Comparison of ENCODE assay signal across 8 mouse cellular contexts in the genomic region with DNA sequence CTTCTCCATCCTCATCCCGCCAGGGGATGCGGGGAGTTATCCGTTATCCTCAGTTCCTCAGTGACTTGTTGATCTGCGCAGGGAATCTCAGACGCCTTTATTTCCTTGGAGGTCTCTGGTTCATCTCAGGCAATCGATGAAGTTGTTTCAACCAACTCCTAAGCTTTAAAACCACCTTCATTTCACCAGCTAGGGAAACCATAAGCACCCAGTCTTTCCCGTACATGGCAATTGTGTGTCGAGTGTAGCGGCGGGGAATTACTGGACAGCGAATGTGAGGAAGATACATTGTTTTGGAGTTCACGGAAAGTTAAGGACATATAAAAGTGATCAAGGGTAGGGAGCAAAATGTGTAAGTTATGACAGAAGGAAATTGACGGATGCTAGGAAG. TPM values are rescaled to one million over a fixed set of nuclear protein-coding genes. Genes with fewer than 3 reads are reported as not detected.
DNase-seq lines count a peak whose midpoint lies in the region; ATAC-seq lines count a peak whose summit lies in the region.

No protein-coding gene starts in this region.

- H3K4me2 ChIP-seq in heart, embryonic 15.5 days = peak overlapping the region; percentile 91
- H3K4me2 ChIP-seq in forebrain, embryonic 16.5 days (ENCODE audit: low read length) = peak overlapping the region; percentile 95

- no peaks in the 10 kb centered on the region for H3K27me3 ChIP-seq in heart, embryonic 15.5 days
- no peaks in the 10 kb centered on the region for H3K27me3 ChIP-seq in forebrain, embryonic 16.5 days (replicated peaks; ENCODE audit: control insufficient read depth, insufficient read depth, low read length)
- H3K27me3 ChIP-seq in midbrain, embryonic 10.5 days (ENCODE audit: low read depth, poor library complexity, severe bottlenecking) = no peaks in the 10 kb centered on the region

- DNase-seq in heart, adult 11 months = no peak
- peak; percentile 36 for DNase-seq in MEL-GATA-1-ER (ENCODE audit: extremely low read depth, low read depth)
- no peak for DNase-seq in midbrain, embryonic 10.5 days (ENCODE audit: low spot score)
- no peak for DNase-seq in frontal cortex, postnatal 36 days (ENCODE audit: low spot score in 2 of 2)
- DNase-seq in kidney, postnatal 14 days = no peak
- no peak for DNase-seq in ovary, postnatal 36 days (ENCODE audit: low spot score)

- no peaks in the 10 kb centered on the region for H3K36me3 ChIP-seq in heart, embryonic 15.5 days
- no peaks in the 10 kb centered on the region; the same call in 1 of the 2 replicates for H3K36me3 ChIP-seq in forebrain, embryonic 16.5 days (ENCODE audit: control insufficient read depth, insufficient read depth)
- H3K36me3 ChIP-seq in midbrain, embryonic 10.5 days = peaks cover 33% of the 10 kb centered on the region

- ATAC-seq in heart, embryonic 15.5 days (replicated peaks; ENCODE audit: insufficient number of reproducible peaks, insufficient read depth, low FRiP score, low read depth) = no peak
- no peak for ATAC-seq in forebrain, embryonic 16.5 days

- WGBS in heart, embryonic 15.5 days = under 1% methylated on average over 13 of the region's 13 CpGs
- WGBS in forebrain, embryonic 16.5 days = under 1% methylated on average over 13 of the region's 13 CpGs
- WGBS in midbrain, embryonic 10.5 days = under 1% methylated on average over 13 of the region's 13 CpGs

- H3K4me1 ChIP-seq in heart, embryonic 15.5 days (replicated peaks) = peaks cover 12% of the 10 kb centered on the region
- peaks cover 9% of the 10 kb centered on the region for H3K4me1 ChIP-seq in forebrain, embryonic 16.5 days (replicated peaks; ENCODE audit: control insufficient read depth, insufficient read depth, low read length)
- H3K4me1 ChIP-seq in midbrain, embryonic 10.5 days = peaks cover 14% of the 10 kb centered on the region

- H3K4me3 ChIP-seq in heart, embryonic 15.5 days = peak overlapping the region; percentile 82
- H3K4me3 ChIP-seq in forebrain, embryonic 16.5 days (replicated peaks; ENCODE audit: low read length) = peak overlapping the region; percentile 92
- H3K4me3 ChIP-seq in midbrain, embryonic 10.5 days = peak overlapping the region; percentile 91

- no peaks in the 10 kb centered on the region for H3K9me3 ChIP-seq in heart, embryonic 15.5 days (replicated peaks)
- H3K9me3 ChIP-seq in forebrain, embryonic 16.5 days (ENCODE audit: control insufficient read depth, low read length) = no peaks in the 10 kb centered on the region
- no peaks in the 10 kb centered on the region for H3K9me3 ChIP-seq in midbrain, embryonic 10.5 days (replicated peaks)

- peak overlapping the region; percentile 86 for H3K27ac ChIP-seq in heart, embryonic 15.5 days
- H3K27ac ChIP-seq in forebrain, embryonic 16.5 days (ENCODE audit: low read length) = peak overlapping the region; percentile 69
- H3K27ac ChIP-seq in midbrain, embryonic 10.5 days (replicated peaks) = peak overlapping the region; percentile 95

- peak overlapping the region; percentile 73 for H3K9ac ChIP-seq in heart, embryonic 15.5 days
- H3K9ac ChIP-seq in forebrain, embryonic 16.5 days (replicated peaks; ENCODE audit: low read depth, low read length) = peak overlapping the region; percentile 68

RNA-seq across cellular contexts. Expression of a gene that starts 0.6 kb away (rescaled TPM):
- polyA plus RNA-seq in heart, embryonic 15.5 days (2015; fragmentation: Nextera tagmentation; extraction: Ambion mirVana) = 27.0 and 31.6 TPM in 2 replicates
- 21.0 and 27.2 TPM in 2 replicates for polyA plus RNA-seq in forebrain, embryonic 16.5 days (2015; fragmentation: Nextera tagmentation; extraction: Ambion mirVana)
- polyA plus RNA-seq in midbrain, embryonic 10.5 days (2016; fragmentation: Nextera tagmentation; extraction: Ambion mirVana) = 72.8 and 75.1 TPM in 2 replicates

RNA-seq across cellular contexts. Expression of a gene that starts 30.9 kb away (rescaled TPM):
- polyA plus RNA-seq in heart, embryonic 15.5 days (2015; fragmentation: Nextera tagmentation; extraction: Ambion mirVana) = 0.24 and 0.39 TPM in 2 replicates
- polyA plus RNA-seq in forebrain, embryonic 16.5 days (2015; fragmentation: Nextera tagmentation; extraction: Ambion mirVana) = 4.0 and 5.0 TPM in 2 replicates
- polyA plus RNA-seq in midbrain, embryonic 10.5 days (2016; fragmentation: Nextera tagmentation; extraction: Ambion mirVana) = 0.50 and 0.73 TPM in 2 replicates
